Mouse (Mus musculus) megakaryocyte, embryonic 14.5 days (primary cell): ENCODE results near the gene Iqce.

ENCODE experiments used
- FLI1 ChIP-seq: IDR thresholded peaks from 2 replicates; pipeline ENCODE4 v1.6.1; 2012; ENCODE audit warnings: low read length, inconsistent platforms, mixed read lengths
- GATA1 ChIP-seq: IDR thresholded peaks from 3 replicates; pipeline ENCODE4 v1.6.1; 2012; ENCODE audit warnings: mixed read lengths, low read length, inconsistent platforms, borderline replicate concordance

DNA sequence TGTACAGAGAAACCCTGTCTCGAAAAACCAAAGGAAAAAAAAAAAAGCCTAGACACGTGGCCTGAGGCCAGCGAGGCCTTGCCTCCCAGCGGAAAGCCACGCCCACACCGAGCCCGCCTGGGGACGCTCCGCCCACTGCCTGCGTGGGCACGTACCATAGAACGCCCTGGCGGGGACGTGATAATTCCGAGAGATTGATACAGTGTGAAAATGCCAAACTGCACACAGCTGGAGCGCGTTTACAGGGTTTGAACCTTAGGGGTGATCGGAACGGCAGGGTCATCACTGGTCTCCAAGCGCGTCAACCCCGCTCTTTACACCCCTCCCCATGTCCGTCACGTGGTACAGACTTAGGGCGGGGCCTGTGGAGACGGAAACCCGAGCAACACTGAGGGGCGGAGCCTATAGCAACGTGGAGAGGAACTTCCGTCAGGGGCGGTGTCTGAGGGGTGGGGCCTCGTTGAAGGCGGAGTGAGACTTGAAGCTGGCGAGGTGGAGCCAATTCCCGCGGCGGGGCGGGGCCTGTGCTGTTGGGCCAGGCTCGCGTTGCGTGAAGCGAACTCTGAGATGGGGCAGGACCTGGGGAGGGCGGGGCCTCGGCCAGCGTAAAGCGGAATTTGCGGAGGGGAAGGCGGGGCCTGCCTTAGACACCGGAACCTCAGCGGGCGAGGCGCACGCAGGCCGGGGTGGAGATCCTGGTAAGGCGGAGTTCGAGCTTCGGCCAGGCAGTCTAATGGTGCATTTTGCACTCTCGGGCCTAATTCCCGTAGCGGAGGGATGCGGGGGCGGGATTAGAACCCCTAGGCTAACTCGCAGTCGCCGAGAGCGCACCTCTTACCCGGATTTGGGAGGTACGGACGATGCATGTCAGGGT lies 2.4 kb upstream of the Iqce start, which contains the start of gene Brat1:
- TF ChIP-seq FLI1 (no peak; the same call in 1 of the 2 replicates), GATA1 (no peak)
